Mouse (Mus musculus) layer of hippocampus, postnatal 25 days (tissue): Measurements from ENCODE around the gene Gripap1. TPM values are rescaled to one million over a fixed set of nuclear protein-coding genes. Genes with fewer than 3 reads are reported as not detected.
A peak's percentile ranks its signal among the peaks of the same experiment; 100 is the strongest.
"Not testable (repeated sequence)": the region's sequence is repeated elsewhere in the genome, so short reads cannot be mapped to it uniquely, and the experiment has no call there.

Source experiments
- DNase-seq, 2 experiments: peaks; one replicate each; pipeline ENCODE4 v3.0.0; 2022; ENCODE audit warnings: mixed read lengths in 2 of 2, low spot score in 1 of 2; ENCODE audit errors: extremely low spot score in 1 of 2
- total RNA-seq, 2 experiments: library from RNA; stranded (reverse); gene quantifications; 2 replicates each; pipeline ENCODE4 v1.2.3; 2021

The Gripap1 gene
- 100 to 1,000 TPM in 1 of 2 experiments, 10 to 100 TPM in 1; 87.8 to 116 TPM for total RNA-seq

GRCm38 (mm10) chrX:7789542-7790136 is at the start of gene Gripap1:
Gripap1 (plus strand) TSS chrX:7789765.
- DNase-seq: peak; percentile 36 to 57

- DNase-seq: no peak
These were observed 49.3 kb upstream of the Gripap1 start for GRCm38 (mm10) chrX:7740082-7740819.

DNA sequence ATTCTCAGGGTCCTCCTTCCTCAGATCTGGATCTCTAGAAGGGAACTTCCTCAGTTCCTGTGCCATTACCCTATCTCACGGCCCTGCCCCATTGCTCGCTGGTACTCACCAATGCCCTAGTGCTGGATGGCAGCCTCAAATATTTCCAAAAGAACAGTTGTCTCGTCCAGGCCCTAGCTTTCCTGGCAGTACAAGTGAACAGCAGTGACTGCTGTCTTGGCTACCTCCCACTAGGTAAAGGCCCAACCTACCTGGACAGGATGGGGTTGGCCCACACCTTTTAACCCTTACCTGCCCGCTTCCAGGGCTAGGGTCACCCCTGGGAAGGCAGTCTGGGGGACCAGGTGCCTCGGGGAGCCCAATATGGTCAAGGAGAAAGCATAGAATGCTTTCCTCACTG is 48.5 kb upstream of the Gripap1 start:
- no peak for DNase-seq

- no peak for DNase-seq
These were observed 46.1 kb upstream of the Gripap1 start for GRCm38 (mm10) chrX:7743470-7743869.

GRCm38 (mm10) chrX:7744940-7745339 is 44.6 kb upstream of the Gripap1 start:
- DNase-seq: no peak

DNA sequence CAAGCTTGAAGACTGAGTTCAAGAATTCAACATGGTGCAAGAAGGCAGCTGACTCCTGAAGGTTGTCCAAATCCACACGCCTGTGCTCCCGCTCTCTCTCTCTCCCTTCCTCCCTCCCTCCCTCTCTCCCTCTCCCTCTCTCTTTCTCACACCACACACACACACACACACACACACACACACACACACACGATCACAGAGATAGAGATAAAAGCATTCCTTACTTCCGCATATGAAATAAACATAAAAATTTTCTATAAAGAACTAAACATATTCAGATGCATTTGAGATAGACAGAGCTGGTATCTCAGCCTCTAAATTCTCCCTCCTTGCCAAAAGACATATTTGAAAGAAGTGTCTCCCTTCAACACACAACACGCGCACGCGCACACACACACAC is 44.1 kb upstream of the Gripap1 start:
- no peak for DNase-seq

DNA sequence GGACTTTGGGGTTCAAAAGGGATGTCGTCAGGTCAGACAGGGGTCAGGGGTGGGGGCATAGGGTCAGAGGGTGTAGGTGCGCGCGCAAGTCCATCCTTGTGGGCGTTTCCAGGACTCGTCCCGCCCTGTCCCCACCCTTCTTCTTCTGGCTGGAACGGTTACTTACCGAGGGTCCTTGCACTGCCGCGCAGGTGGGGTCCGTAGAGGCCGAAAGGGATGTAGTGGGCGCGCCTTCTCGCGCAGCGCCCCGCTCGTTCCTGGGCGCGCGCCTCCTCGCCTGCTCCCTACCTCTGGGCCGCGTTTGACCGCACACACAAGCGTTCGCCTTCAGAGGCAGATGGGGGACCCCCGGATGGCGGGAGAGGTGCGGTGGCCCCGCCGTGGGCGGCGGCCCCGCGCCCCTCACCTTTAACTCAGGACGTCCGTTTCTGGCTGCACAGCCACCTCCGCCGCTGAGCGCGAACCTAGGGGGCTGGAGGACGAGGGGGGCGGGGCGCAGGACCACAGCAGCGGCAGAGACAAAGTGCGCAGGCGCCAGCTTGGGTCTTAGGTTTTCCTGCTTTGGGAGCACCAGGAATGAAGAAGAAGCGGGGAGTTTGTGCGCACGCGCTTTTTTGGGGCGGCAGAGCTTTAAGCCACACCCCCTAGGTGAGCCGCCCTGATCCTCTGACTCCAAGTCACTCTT is 39.0 kb upstream of the Gripap1 start, which contains the start of gene Ccdc120:
Gene Ccdc120 (minus strand): TSS at position 474 of the 685 bp plus-strand sequence.
- DNase-seq: peak in 1 of 2 experiments; percentile 59

DNA sequence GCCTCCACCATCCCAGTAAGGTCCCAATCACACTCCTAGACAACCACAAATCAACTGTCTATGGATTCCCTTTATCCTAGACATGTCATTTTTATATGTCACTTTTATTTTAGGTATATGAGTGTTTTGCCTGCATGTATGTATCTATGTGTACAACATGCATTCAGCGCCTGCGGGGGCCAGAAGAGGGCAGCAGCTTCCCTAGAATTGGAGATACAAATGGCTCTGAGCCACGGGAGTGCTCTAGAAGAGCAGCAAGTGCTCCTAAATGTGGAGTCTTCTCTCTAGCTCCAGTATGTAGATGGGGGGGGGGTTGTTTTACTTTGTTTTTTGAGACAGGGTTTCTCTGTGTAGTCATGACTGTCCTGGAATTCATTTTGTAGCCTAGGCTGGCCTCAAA is 35.9 kb upstream of the Gripap1 start:
- not testable (repeated sequence) for DNase-seq

- DNase-seq: peak; percentile 50 to 64
These were observed 27.2 kb upstream of the Gripap1 start, which contains the start of gene Tfe3 for GRCm38 (mm10) chrX:7762137-7762920. Tfe3 (plus strand) TSS chrX:7762560.

- DNase-seq: no peak
These were observed 26.7 kb upstream of the Gripap1 start for GRCm38 (mm10) chrX:7762921-7763197.

GRCm38 (mm10) chrX:7763631-7764393 is 25.8 kb upstream of the Gripap1 start:
- DNase-seq: no peak

DNA sequence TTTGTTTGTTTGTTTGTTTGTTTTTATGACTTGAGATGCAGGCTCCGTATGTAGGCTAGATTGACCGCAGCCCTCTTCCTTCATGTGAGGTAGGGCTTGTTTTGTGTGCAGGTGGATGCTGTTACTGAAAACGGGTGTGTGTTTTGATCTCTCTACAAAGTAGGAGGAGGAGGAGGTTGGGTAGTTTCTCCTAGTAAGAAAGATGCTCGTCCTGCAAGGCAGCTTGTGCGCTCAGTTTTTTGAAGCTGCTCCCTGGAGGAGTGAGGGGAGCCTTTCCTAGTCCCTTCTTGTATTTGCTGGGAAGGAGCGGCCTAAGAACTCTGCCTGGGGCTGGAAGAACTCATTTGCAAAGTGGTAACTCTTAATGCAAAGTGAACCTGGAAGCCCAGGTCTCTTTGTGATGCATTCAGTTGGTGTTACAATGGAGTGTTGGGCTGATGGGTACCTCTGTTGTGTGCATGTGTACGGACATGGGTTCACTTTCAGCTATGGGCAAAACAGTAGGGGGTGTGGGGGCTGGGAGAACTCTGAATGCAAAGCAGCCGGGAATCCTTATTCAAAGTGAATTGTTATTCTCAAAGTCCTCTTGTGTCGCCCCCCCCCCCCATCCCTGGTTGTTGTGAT is 24.8 kb upstream of the Gripap1 start:
- no peak for DNase-seq

- DNase-seq: no peak
These were observed 24.3 kb upstream of the Gripap1 start for GRCm38 (mm10) chrX:7765281-7765670.

GRCm38 (mm10) chrX:7765764-7766163 is 23.8 kb upstream of the Gripap1 start:
- DNase-seq: no peak

DNA sequence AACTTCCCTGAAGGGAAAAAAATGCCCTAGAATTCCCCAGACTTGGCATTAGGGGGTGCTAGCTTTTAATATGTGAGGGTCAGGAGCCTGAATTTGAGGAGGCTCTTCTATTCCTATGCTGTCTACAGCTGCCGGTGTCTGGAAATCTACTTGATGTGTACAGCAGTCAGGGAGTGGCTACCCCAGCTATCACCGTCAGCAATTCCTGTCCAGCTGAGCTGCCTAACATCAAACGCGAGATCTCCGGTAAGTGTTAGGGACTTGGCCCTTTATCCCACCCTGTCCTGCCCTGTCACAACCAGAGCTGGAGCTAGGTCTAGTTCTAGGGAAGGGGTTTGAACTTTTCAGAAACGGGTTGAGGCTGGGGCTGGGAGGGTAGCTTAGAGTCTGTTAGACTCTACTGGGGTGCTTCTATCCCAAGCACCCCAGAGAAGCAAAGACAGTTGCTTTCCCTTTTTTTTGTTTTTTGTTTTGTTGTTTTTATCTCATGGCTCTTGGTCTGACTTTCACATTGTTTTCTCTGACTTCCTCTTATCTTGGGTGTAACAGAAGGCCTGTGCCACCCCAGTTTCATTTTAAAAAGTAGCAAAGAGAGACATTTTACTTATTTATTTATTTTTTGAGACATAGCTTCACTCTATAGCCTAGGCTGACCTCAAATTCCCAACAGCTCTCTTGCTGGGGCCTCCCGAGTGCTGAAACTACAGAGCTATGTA is 20.1 kb upstream of the Gripap1 start:
- no peak for DNase-seq

DNA sequence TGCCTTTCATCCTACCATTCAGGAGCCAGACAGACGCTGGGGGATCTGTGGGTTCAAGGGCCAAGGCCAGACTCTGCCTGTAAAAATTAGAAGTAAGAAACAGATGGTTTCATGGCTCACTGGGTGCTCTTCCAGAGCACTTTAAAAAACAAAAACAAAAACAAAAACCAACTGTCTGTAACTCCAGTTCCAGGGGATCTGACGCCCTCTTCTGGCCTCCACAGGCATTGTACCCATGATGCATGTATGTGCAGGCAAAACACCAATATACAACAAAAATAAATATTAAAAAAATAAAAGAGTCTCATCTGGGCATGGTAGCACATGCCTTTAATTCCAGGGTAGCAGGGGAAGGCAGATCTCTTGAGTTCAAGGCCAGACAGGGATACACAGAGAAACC is 16.8 kb upstream of the Gripap1 start:
- no peak for DNase-seq

GRCm38 (mm10) chrX:7775501-7776205 is 13.9 kb upstream of the Gripap1 start:
- DNase-seq: no peak

DNA sequence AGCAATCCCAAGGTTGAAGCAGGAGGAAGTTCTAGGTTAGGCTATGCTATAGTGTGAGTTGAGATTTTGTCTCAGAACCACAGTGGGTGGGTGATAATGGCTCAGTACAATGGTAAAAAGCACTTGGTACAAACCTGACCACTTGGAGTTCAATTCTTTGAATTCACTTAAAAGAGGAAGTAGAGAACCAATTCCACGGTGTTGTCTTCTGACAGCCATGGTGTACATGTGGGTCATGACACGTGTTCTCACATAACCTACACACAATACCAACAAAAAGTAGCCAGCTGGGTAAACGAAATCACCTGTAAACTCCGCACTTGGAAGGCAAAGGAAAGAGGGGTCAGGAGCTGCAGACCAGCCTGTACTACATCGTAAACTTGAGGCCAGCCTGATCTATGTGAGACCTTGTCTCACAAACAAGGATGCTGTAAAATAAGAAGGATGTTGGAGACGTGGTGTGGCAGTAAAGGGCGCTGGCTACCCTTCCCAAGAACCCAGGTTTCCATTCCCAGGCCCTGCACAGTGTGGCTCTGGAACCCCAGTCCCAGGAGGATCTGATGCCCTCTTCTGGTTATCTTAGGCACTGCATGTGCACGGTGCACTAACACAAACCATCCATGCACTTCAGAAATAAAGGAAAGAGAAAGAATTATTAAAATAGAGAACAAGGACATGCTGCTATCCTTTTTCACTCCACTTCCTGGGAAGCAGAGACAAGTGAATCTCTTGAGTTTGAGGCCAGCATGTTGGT is 13.1 kb upstream of the Gripap1 start:
- peak in 1 of 2 experiments; percentile 70 for DNase-seq
